Mouse (Mus musculus): Measurements from ENCODE around the gene Pate2. TPM values are rescaled to one million over a fixed set of nuclear protein-coding genes. Genes with fewer than 3 reads are reported as not detected.
A peak's percentile ranks its signal among the peaks of the same experiment; 100 is the strongest.

The Pate2 gene
- polyA plus RNA-seq (2012; rRNA removed), result 0.57 and 0.70 TPM in 2 replicates

DNA sequence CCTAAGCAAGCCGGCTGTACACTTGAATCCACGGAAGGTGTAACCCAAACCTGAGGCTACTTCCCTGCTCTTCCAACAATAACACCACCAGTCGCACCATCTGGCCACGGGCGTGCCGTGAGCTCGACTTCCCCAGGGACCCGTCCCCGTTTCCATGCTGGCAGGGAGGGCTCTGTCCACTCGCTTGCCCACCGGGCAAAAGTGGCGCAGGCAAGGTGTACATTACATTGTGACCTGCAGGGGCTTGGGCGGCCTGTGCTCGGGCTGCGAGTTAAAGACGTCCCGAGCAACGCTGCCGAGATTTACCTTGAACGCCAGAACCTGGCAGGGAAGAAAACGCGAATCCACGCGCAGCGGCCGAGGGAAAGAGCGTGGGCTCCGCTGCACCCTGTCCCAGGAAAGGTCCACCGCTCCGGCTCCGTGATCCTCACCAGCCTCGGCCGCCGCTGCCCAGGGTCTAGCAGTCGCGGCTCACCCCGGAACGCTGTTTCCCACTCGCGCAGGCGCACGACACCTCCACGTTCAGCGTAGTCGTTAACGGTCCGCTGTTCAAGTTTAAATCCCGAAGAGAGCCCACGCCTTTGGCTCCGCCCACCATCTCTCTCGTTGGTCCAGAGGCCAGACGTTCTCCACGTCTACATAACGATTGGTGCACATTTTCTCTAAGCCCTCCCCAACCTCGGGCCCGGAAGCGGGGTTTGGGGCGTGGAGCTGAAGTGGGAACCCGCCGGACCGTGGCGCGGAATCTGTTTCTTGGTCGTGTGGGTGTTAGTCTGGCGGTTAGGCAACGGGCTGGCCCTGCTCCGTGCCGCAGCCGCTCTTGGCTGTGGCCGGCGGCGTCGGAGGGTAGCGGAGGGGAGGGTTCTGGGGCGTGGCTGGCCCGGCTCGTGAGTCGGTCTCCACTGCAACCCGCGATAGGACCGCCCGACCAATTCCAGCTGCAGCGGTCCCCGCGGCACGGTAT is at the start of gene Pate2, which contains the start of gene Hyls1:
Gene Pate2 (plus strand): TSS at position 714 of the 964 bp plus-strand sequence.
Gene Hyls1 (minus strand): TSS at position 828 of the 964 bp plus-strand sequence.
- peak; percentile 91 to 94 for DNase-seq (ENCODE audit: extremely low spot score in 1 of 2, low spot score in 1 of 2)

DNA sequence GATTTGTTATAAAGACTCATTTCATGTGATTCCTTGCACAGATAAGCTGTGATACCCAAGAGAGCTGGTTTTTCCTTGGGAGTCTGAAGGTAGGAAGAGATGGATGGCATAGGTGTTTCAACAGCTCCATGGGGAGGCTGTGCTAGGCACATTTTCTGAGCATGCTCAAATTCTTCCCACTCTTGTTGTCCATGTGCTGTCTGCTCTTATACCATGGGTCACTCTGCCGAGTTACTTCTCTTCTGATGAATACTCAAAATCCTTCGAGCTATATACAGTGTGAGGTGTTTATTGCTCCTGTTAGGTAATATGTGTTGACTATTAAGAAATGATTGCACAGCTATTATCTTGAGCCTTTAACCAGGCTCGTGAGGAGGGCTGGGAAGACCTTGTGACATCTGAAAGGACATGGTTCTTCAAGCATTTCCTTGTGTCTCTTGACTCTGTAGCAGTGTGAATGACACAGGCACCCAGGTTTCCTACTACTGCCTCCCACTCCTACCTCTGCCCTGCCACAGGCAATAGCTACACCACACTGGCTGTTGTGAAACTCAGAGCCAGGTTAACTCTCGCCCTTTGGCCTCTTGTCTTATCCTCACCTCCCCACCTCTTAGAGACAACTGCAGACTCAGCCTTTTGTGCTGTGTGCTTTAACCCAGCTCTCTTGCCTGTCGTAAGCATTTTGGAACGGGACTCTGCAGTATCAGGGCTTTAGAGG is 49.3 kb upstream of the Pate2 start:
- no peak for DNase-seq (ENCODE audit: extremely low spot score in 1 of 2, low spot score in 1 of 2)

DNA sequence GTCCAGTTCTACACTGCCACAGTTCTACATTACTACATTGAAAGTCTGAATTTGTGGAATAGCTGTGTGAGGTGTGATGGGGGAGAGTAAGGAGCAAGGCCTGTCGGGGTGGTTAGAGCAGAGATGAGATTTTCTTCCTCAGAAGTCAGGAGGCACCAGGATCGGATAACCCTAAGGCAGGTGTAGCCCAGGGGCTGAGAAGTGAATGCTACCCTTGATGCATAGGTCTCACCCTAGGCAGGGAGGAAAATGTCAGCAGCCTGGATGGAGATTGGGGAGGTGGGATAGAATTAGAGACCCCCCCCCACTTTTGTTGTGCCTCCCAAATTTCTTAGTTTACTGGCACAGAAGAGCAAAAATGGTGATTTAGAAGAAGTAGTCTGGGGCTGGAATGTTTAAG is 47.8 kb upstream of the Pate2 start:
- no peak for DNase-seq (ENCODE audit: extremely low spot score in 1 of 2, low spot score in 1 of 2)

DNA sequence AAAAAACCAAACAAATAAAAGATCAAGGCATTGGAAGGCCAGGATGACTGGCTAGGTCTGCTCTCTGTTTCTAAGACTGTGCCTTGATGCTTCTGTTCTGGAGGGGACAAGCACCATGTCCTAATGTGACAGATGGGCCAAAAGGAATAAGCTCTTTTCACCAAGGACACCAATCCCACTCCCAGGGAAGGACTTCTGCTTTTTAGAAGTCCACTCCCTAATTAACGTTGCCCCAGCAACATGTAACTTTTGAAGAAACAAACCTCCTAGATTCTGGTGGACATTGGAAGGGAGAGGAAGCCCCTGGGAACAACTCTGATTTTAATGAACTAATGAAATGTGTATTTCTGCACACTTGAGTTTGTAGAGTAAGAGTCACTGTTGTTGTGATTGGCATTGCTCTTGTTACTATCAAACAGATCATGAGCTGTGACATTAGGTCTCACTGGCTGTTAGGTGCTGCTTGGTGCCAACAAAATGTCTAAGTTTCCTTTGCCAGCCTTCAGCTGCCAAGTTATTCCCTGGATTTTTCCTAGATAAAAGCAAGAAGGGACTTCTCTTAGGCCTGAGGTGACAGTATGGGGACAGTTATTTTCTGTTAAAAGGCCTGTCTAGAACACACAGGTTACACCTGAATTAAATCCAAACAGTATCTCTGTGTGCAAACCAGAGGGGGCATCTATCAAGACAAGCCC is 47.1 kb upstream of the Pate2 start:
- DNase-seq (ENCODE audit: extremely low spot score in 1 of 2, low spot score in 1 of 2), result no peak

DNA sequence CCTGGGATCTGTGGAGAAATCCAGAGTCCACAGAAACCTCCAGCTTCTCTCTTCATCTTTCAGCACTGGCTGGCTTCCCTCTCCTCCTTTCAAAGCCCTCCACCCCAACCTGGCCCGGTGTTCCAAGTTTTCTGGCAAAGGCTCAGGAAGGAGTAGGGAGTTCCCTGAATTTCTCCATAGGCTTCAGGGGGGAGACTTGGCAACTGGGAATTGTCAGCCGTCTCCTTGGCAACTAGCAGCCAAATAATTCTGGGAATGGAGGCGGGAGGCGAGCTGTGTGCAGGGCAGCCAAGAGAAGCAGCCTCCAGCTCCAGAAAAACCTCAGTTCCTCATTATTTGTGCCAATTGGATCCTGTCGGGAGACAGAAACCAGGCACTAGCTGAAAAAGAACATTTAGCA is 46.5 kb upstream of the Pate2 start:
- DNase-seq (ENCODE audit: extremely low spot score in 1 of 2, low spot score in 1 of 2), result peak; percentile 60 to 75

DNA sequence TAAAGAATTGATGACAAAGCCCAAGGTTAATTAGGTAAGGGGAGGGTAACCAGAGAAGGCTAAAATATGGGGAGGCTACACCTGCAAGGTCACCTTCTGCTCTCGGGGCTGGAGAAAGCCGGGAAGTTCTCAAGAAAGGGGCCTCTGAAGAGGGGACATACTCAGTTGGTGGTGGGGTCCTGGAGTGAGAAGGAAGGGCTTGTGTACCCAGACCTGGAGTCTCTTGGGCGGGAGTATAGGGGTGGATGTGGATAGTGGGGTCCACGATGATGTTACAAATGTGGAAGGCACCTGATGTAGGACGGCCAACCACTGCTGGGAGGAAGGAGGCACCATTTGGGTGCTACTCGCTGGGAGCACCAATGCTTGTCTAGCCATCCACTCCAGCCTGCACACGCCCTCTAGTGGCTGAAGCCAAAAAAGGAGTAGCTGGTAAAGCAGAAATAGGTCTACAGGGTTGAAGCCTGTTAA is 46.1 kb upstream of the Pate2 start:
- DNase-seq (ENCODE audit: extremely low spot score in 1 of 2, low spot score in 1 of 2), result peak; percentile 61 to 89

DNA sequence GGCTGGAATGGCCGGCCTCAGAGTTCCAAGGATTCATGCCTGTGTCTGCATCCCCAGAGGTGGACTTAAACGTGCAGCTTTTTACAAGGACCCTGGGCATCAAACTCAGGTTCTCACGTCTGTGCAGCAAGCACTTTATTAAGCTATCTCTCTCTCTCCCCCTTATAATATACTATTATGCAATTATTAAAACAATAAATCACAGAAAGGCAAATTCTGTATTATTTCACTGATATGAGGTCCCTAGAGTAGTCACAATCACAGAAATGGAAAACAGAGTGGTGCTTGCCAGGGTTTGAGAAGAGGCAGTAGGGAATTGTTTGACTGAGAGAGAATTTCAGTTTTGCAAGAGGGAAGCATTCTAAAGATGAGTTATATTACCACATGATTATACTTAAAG is 40.9 kb upstream of the Pate2 start:
- no peak for DNase-seq (ENCODE audit: extremely low spot score in 1 of 2, low spot score in 1 of 2)

DNA sequence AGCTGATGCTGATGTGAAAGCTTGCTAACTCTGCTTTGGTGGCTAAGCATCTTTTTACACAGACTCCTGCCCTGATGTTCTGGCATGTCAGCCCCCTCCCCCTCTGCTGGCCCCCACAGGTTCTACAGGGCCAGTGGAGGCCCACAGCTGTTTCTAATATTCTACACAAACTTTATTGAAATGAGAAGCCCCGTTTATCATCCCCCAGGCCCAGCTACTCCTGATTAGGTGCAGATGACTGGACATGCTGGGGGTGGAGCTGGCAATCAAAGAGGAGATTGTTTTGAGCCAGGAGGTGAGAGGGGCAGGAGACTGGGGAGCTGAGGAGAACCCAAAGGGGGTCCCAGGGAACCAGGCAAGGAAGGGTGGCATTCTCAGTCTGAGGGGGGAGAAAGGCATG is 40.3 kb upstream of the Pate2 start:
- DNase-seq (ENCODE audit: extremely low spot score in 1 of 2, low spot score in 1 of 2), result no peak

DNA sequence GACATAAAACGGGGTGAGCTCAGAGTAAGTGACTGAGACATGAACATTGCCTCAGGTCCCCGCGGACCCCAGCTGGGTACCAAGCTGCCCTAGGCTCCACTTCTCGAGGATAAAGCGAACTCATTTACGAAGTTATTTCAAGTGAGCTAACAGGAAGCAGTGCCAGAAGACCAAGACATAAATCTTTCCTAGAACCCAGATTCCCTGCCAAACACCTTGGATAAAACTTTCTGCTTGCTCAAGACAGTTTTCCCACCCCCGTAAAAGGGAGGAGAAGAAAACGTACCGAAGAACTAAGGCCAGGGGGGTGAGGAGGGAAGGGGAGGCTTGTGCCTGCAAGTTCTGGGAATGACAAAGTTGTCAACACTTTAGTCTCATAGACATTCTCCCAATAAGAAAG is 36.8 kb upstream of the Pate2 start:
- no peak for DNase-seq (ENCODE audit: extremely low spot score in 1 of 2, low spot score in 1 of 2)

DNA sequence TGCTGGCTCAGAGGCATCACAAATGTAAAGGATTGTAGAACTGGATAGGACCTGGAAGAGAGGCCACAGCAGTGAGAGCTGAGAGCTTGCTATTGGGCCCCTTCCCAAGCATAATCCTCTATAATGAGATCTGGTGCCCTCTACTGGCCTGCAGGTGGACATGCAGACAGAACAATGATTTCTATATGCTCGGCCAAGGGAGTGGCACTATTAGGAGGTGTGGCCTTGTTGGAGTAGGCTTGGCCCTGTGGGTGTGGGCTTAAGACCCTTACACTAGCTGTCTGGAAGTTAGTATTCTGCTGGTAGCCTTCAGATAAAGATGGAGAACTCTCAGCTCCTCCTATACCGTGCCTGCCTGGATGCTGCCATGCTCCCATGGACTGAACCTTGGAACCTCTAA is 35.0 kb upstream of the Pate2 start:
- DNase-seq (ENCODE audit: extremely low spot score in 1 of 2, low spot score in 1 of 2), result peak in 1 of 2 experiments; percentile 74

DNA sequence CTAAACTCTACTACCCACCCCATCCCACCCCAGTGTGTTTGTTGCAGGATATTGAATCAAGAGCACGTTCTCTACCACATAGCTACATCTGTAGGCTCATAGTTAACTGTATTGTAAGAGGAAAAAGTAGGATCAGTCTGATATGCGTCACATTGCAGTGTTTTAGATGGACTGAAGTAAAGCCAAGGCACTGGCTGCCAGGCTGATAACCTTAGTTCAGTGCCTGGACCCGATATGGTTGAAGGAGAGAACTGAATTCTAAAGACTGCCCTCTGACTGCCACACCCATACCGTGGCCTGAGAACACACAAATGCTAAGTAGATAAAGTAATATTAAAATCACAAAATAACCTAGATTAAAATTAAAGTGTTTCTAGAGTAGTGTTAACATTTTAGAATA is 34.2 kb upstream of the Pate2 start:
- DNase-seq (ENCODE audit: extremely low spot score in 1 of 2, low spot score in 1 of 2), result no peak

DNA sequence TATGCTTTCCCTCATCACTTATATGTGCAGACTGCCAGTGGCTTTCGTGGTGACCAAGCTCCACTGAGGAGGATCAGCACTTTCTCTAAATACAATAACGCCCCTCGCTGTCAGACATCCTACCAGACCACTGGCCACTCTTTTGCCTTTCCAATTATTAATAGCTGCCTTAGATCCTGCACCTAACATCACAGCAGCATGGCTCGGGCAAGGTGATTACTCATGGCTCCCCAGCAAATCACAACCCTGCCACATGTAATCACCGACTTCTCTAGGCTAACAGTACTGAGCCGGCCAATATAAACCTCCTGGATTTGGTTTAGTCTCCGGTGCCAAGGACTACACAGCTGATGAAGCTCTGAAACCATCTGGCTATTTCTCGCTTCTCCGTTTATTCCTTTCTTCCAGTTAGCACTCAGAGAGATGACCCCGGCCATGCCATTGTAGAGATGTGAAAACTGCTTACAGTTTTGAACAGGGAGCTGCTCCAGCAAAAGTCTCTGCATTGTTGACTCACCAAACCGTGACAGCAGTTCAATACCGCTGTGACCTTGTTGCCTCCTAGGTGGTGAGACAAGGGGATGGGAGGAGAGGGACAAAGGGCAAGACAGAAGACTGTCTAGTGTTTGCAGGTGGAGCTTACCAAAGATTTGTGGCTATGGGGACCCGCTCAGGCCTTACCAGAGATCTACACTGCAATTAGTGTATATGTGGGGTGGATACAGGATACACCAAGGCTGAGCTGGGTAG is 30.9 kb upstream of the Pate2 start:
- DNase-seq (ENCODE audit: extremely low spot score in 1 of 2, low spot score in 1 of 2), result no peak

DNA sequence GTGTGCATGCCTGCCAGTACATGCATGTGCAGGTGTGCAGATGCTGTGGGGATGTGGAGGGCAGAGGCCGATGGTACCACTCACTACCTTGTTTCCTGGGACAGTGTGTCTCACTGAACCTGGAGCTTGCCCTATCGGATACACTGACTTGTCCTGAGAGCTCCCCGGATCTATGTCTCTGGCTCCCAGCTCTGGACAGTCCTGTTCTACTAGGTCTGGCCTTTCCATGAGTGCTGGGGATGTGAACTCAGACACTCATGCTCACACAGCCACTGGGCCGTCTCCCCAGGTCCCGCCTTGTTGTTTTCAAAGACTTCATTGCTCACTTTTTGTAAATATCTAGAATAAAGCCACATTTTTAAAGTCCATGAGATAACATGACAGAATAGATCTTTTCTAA is 29.1 kb upstream of the Pate2 start:
- no peak for DNase-seq (ENCODE audit: extremely low spot score in 1 of 2, low spot score in 1 of 2)

DNA sequence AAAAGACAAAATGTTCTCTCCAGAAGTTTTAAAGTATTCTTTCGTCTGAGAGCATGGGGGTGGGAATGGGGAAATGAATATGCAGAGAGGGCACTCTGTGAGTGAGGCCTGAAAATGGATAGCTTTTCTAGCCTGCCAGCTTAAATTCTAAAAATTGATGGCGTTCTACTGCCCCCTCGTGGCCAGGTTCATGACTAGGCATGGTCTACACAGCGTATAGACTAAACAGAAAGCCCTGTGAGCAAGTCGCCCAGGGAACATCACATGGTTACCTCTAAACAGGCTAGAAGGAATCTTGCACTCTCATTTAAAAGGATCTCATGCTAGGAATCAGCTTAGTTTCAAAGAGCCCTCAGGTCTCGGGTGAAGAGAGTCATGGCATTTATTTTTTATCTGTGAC is 28.6 kb upstream of the Pate2 start:
- DNase-seq (ENCODE audit: extremely low spot score in 1 of 2, low spot score in 1 of 2), result peak in 1 of 2 experiments; percentile 91

DNA sequence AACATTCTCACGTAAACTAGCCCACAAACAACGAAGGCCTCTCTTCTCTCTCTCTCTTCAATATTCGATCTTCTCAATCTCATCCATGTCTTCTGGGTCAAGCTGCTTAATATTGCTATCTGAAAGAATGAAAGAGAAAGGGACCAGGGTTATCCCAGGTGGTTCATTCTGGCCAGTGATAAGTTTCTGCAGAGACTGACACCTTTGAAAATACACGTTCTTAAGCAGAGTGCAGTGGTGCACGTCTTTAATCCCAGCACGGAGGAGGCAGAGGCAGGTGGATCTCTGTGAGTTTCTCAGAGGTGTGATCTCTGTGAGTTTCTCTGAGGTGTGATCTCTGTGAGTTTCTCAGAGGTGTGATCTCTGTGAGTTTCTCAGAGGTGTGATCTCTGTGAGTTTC is 28.1 kb upstream of the Pate2 start:
- no peak for DNase-seq (ENCODE audit: extremely low spot score in 1 of 2, low spot score in 1 of 2)

DNA sequence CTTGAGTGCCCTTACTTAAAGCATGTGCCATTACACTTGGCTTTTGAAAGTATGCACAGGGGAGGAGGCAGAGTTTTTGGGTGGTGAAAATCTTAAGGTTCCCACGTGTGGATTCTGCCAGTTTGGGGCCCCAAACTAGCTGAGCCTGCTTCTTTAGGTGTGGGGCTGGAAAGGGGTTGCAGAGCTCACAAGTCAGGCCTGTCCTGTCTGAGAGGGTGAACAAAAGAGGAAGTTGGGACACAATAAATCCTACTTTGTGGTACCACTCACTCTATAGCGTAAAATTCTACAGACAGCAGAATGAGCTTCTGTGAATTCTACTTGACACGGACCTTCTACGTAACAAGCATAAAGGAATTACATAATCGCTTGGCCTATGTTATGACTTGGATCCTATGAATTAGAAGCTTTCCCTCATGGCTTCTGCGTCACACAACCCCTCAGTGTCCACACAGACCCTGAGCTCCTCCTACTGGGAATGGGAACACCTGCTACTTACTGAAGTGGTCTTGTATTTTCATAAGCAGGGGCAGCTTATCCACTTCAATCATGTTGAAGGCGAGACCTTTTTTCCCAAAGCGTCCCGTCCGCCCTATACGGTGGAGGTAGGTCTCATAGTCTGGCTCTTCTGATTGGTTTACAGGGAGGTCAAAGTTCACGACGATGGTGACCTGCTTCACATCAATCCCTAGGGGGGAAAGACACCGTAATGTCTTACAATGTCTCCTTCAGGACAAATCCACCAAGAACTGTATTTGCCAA is 26.8 kb upstream of the Pate2 start:
- DNase-seq (ENCODE audit: extremely low spot score in 1 of 2, low spot score in 1 of 2), result no peak

DNA sequence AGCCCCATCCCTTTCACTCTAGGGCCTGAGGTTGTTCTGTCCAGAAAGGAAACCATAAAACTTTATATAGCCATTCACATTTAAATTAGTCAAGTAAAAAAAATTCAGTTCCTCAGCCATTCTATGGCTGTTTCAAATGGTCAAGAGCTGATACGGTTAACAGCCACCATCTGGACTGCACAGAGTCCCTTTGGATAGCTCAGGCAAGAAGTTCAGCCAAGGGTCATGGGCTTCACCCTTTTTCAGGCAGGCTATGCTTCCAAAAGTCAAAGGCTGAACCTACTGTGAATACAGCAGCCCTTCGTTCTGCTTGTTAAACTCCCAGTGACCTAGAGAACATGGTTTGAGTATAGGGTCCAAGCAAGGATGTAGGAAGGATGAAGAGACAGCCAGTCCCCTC is 25.4 kb upstream of the Pate2 start:
- DNase-seq (ENCODE audit: extremely low spot score in 1 of 2, low spot score in 1 of 2), result no peak

DNA sequence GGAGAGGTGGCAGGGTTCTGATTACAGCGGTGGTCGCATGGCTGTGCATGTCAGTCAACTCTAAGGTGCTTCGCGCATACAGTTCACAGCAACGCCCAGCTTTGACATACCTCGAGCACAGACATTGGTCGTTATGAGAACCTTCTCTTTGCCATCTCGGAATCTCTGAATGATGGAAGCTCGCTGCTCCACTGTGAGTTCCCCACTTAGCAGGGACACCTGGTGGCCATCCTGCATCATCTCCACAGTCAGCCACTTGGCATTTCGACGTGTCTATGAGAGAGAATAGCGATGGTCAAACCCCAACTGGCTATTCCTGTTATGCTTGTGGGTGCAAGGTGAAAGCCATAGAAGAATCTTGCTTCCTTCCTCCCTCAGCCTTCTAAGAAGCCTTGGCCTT is 24.4 kb upstream of the Pate2 start:
- no peak for DNase-seq (ENCODE audit: extremely low spot score in 1 of 2, low spot score in 1 of 2)

DNA sequence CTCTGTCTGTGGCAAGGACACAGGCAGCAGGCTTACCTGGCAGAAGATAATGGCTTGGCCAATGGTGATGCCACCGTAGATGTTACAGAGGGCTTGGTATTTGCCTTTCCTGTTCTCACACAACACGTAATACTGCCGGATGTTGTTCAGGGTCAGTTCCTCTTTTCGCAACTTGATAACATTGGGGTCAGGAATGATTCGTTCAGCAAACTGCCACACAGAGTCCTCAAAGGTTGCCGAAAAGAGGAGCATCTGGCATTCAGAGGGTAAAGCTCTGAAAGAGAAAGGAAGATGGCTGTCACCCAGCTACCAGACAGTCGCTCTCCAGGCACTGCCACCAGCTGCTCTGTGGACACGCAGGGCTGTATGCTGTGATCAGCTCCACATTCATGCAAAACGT is 23.3 kb upstream of the Pate2 start:
- no peak for DNase-seq (ENCODE audit: extremely low spot score in 1 of 2, low spot score in 1 of 2)

DNA sequence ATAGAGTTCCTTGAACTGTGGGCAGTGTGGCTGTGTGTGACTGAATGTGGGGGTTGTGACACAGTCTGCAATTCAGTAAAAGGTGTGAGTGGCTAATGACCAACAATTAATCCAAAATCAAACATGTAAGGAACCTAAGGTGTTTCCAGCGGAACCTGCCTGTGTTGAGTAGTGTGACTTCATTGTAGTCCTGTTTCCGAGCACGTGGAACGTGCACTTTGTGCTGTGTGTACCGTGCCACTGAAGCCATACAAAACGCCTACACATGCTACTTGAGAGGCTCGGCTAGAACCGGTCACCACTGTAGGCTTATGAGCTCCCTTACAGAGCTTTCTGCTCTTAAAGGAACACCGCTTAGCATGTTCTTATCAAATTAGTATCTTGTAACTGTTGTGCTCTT is 21.6 kb upstream of the Pate2 start:
- no peak for DNase-seq (ENCODE audit: extremely low spot score in 1 of 2, low spot score in 1 of 2)

Data from frontal cortex, adult 2 months (tissue).